Mouse (Mus musculus) B cell, adult 2 months (primary cell): Measurements from ENCODE around the gene Tmbim6.
"Not testable (repeated sequence)": the region's sequence is repeated elsewhere in the genome, so short reads cannot be mapped to it uniquely, and the experiment has no call there.

Experiments used
- DNase-seq, 2 experiments: peaks; one replicate each; pipeline ENCODE4 v3.0.0; 2022

Tmbim6 gene

DNA sequence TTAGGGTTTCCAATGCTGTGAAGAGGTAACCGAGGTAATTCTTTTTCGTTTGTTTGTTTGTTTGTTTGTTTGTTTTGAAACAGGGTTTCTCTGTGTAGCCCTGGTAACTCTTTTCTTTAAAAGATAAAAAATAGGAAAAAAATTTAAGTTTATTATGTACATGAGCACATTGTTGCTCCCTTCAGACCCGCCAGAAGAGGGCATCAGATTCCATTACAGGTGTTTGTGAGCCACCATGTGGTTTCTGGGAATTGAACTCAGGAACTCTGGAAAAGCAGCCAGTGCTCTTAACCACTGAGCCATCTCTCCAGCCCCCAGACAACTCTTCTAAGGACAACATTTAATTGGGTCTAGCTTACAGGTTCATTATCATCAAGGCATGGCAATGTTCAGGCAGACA lies 6.6 kb upstream of the Tmbim6 start:
- DNase-seq = not testable (repeated sequence)

GRCm38 (mm10) chr15:99386796-99387195 lies 5.9 kb upstream of the Tmbim6 start:
- DNase-seq = no peak

DNA sequence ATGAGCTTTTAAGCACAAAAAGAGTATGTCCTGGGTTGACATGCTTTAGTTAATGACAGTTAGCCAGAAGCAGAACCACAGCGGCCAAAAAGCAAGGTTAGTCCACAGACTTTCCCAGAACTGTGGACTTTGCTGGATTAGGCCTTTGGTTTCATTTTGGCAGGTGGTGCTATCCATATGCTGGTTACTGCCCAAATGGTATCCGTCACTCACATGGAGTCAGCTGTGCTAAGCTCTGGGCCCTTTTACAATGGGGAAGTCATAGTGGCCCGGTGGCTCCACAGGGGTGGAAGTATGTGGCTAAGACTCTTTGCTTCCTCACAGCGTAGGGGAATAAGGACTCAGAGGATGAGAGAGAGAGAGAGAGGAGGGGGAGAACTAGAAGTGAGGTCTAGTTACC lies 4.7 kb upstream of the Tmbim6 start:
- DNase-seq = no peak

DNA sequence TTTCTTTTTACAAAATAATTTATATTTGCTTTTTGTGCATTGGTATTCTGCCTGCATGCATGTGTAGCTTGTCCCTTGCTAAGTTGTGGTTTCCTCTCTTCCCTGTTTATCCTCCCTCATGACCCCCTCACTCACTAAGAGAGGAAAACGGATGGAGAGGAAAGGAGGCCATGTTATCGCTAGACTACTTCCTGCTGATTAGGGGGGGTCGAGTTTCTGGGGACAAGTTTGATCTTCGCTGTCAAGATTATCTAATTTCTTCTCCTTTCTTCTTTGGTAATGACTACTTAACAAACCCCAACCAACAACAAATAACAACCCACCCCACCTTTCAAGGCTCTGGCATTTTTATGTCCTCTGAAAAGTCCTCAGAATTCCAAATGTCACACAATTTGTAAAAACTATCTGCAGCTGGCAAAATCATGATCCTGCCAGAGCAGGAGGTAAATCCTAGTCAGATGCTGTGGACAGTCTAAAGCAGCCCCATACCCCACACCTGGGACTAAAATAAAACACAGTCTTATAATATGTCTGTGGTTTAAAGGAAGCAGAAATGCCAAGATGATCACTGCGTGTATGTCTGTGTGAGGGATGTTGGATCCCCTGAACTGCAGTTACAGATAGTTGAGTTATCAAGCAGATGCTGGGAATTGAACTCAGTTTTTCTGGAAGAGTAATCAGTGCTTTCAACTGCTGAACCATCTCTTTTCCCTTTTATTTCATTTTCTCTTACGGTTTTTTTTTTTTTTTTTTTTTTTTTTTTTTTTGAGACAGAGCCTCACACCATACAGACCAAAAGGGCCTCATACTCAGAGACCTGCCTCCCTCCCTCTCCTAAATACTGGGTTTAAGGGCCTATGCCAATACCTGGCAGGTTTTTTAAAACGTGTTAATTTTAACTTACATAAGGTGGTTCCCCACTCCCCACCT lies 1.9 kb upstream of the Tmbim6 start:
- no peak for DNase-seq

DNA sequence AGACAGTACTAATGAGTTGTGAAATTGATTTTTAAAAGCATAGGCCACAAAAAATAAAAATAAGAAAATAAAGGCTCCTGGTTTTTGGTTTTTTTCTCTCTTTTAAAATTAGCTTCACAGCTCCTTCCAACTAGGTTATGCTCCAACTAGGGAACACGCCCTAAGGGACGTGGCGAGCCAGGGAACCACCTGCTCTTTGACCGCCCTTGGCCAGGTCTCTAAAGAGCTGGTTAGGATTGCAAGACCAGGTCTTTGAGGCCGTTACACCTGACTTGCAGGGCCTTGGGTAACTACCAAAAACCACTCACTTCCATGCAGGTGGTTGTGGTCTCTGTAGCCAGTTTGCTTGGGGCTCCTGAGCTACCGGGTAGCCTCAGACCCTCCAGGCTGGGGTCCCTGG lies 707 bp upstream of the Tmbim6 start:
- no peak for DNase-seq

GRCm38 (mm10) chr15:99393386-99394252 lies 937 bp downstream of the Tmbim6 start:
- DNase-seq = peak in 1 of 2 experiments; percentile 89

GRCm38 (mm10) chr15:99396462-99396861 lies 3.8 kb downstream of the Tmbim6 start:
- DNase-seq = no peak

DNA sequence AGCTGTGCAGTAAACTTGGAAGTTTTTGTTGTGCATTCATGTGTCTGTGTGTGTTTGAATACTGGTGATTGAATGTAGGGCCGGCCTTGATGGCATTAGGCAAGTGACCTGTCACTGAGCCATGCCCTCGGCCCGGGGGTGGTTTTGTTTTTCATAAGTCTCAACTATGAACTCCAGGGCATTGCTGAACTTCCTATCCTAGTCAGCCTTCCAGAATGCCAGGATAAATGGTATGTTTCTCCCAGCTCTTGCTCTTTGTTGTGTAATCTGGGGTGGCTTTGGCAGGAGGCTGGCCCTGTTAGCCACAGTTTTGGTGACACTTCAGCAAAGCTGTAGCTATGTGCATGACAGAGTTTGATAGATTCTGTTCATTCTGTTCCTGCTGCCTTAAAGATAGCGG lies 4.2 kb downstream of the Tmbim6 start:
- DNase-seq = no peak

GRCm38 (mm10) chr15:99397622-99398021 lies 4.9 kb downstream of the Tmbim6 start:
- no peak for DNase-seq

DNA sequence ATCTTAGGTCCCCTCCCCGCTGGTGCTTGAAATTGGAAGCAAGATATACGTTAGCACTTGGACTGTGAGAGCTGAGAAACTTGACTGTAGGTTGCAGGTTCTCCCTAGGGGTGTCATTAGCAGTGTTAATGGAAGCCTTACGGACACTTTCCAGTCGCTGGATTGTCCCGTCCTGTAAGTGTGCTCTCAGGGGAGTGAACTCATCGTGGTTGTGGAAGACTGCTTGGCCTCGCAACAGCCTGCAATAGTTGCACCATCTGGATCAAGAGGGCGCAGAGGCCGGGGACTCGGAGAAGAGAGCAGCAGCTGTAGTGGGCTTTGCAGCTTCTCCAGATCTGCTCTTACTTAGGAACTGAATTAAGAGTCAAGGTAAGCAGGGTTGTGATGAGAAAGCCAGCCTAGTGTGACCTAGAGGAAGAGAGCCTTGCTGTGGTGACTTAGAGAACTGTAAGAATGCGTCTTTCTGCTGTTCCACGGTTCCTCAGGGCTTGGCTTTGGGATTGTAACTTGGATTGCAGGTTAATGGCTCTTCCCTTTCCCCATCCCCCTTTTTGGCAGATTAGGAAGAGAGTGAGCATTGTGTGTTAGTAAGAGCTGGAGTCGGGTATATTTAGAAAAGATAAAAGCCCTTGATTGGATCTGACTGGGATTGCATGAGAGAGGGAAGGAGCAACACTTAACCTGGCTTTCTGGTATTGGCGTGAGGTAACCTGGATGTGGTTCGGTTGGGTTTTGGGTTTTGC lies 7.0 kb downstream of the Tmbim6 start:
- no peak for DNase-seq

- DNase-seq = no peak
These were observed 7.9 kb downstream of the Tmbim6 start for GRCm38 (mm10) chr15:99400602-99401001.

- no peak for DNase-seq
These were observed 10.6 kb downstream of the Tmbim6 start for GRCm38 (mm10) chr15:99403159-99403889.

DNA sequence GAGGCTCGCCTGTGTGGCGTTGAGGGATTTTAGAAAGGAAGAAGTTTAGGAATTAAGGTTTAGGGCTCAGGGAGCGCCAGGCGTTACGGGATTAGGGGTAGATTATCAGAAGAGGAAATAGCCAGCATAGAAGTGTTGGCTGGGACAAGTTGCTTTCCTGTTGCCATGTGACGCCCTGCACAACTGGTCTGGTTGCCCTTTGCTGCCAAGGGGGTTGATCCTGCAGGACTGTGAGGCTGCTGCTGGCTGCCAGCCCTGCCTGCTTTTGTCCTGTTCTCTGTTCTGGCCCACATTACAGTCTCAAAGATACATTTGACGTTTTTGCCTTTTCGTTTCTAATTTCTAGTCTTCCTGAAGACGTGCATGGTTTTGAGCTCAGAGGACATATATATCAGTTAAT lies 12.5 kb downstream of the Tmbim6 start:
- DNase-seq = no peak

GRCm38 (mm10) chr15:99406986-99407570 lies 14.4 kb downstream of the Tmbim6 start:
- DNase-seq = no peak

GRCm38 (mm10) chr15:99408845-99409244 lies 16.2 kb downstream of the Tmbim6 start:
- DNase-seq = no peak

GRCm38 (mm10) chr15:99411747-99412146 lies 19.1 kb downstream of the Tmbim6 start:
- no peak for DNase-seq

GRCm38 (mm10) chr15:99415793-99416192 lies 23.1 kb downstream of the Tmbim6 start:
- peak; percentile 82 to 83 for DNase-seq

- peak; percentile 89 to 92 for DNase-seq
These were observed 23.7 kb downstream of the Tmbim6 start for GRCm38 (mm10) chr15:99416348-99416882.

DNA sequence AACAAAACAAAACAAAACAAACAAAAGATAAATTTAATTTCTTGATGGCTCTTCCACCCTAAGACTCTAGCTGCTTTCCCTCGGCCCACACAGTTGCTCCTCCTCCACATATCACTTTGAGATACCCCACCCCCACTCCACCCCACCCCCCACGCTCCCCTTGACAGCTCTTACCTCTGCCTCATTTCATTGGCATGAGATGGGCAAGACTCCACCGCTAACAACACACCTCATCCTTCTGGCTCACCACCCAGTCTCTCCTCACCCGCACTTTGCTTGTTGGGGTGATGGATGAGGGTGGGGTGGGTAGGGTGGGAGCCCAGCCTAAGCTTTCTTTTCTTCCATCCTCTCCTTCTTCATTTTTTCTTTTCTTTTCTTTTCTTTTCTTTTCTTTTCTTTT lies 24.3 kb downstream of the Tmbim6 start:
- DNase-seq = no peak

DNA sequence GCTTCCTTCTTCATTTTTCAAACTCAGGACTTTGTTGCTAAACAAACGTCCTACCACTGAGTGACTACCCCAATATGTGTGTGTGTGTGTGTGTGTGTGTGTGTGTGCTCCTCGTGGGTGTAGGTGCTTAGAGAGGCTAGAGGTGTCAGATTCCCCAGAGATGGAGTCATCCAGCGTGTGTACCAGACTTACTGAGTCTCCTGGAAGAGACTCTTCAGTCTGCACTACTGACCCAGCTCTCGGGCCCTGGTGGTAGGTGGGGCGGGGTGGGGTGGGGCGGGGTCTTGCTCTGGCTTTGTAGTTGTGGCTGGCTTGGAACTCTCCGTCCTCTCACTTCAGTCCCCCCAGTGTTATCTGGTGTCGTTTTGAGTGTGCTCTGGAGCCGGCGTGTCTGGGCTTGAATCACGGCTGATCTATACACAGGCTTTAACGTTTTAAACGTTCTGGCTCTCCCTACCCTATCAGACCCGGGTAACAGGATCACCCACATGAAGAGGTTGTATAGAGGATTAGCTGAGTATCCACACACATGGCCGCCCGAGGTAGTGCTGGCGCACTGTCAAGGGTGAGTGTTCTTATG lies 25.1 kb downstream of the Tmbim6 start:
- no peak for DNase-seq

DNA sequence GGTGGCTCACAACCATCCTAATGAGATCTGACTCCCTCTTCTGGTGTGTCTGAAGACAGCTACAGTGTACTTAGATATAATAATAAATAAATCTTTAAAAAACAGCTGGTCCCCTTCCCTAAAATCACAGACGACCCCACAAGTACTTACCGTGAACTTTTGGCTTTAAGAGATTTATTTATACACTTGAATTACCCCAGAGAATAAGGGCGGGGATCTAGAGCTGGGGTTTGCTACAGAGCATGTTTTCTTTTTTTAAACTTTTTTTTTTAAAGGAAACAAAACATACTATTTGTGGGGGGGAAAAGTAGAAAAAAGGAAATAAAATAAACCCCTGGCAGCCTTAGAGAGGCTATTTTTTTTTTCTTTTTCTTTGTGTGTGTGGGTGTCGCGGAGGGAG lies 27.4 kb downstream of the Tmbim6 start:
- DNase-seq = no peak
